Mouse (Mus musculus) ES-E14 (cell line): ENCODE data around the gene Cox11. TPM values are rescaled to one million over a fixed set of nuclear protein-coding genes. Genes with fewer than 3 reads are reported as not detected.

ENCODE experiments used
- DNase-seq: peaks from one replicate; pipeline ENCODE4 v3.0.0-alpha.2; 2013; ENCODE audit warnings: low read depth, low spot score
- H3K27ac ChIP-seq: 2 replicates; pipeline ENCODE4 v1.5.1; 2012; ENCODE audit warnings: low read depth, mild to moderate bottlenecking, low read length, moderate library complexity, mixed read lengths; ENCODE audit not compliant: poor library complexity, insufficient read depth, severe bottlenecking
- H3K36me3 ChIP-seq: 2 replicates; pipeline ENCODE4 v1.6.1; 2012; ENCODE audit warnings: mild to moderate bottlenecking, low read length, moderate library complexity, mixed read lengths; ENCODE audit not compliant: control insufficient read depth, poor library complexity, insufficient read depth, severe bottlenecking
- H3K4me1 ChIP-seq, 2 experiments: fragments of 150-350 bp in 1 of 2; sonication (generic) in 1 of 2; 2 replicates each; pipeline ENCODE4 v1.6.1; 2012; ENCODE audit warnings: low read length in 2 of 2, mild to moderate bottlenecking in 1 of 2, mixed read lengths in 1 of 2; ENCODE audit not compliant: control insufficient read depth in 2 of 2, insufficient read depth in 2 of 2, poor library complexity in 1 of 2
- H3K4me3 ChIP-seq, 2 experiments: fragments of 150-350 bp in 1 of 2; sonication (generic) in 1 of 2; 2 replicates each; pipeline ENCODE4 v1.5.1; 2012; ENCODE audit warnings: low read length in 2 of 2, low read depth in 1 of 2, mild to moderate bottlenecking in 1 of 2, mixed read lengths in 1 of 2; ENCODE audit not compliant: insufficient read depth in 1 of 2, poor library complexity in 1 of 2, severe bottlenecking in 1 of 2
- H3K9ac ChIP-seq: 2 replicates; pipeline ENCODE4 v1.6.1; 2012; ENCODE audit warnings: low read depth, mild to moderate bottlenecking, low read length, mixed read lengths; ENCODE audit not compliant: poor library complexity, insufficient read depth, severe bottlenecking
- H3K9me3 ChIP-seq: fragments of 150-350 bp; sonication (generic); 2 replicates; pipeline ENCODE4 v1.6.1; 2012; ENCODE audit warnings: low read depth, mild to moderate bottlenecking, low read length; ENCODE audit not compliant: control insufficient read depth, insufficient read depth
- CHD2 ChIP-seq: IDR thresholded peaks from 2 replicates; pipeline ENCODE4 v1.6.1; 2014; ENCODE audit warnings: mild to moderate bottlenecking, low read depth, low read length, inconsistent platforms
- HCFC1 ChIP-seq: IDR thresholded peaks from 2 replicates; pipeline ENCODE4 v1.6.1; 2012; ENCODE audit warnings: low read length, inconsistent platforms, borderline replicate concordance; ENCODE audit not compliant: insufficient read depth
- MAFK ChIP-seq: IDR thresholded peaks from 2 replicates; pipeline ENCODE4 v1.6.1; 2014; ENCODE audit warnings: mild to moderate bottlenecking, low read depth, low read length, inconsistent platforms; ENCODE audit not compliant: insufficient read depth
- ZC3H11A ChIP-seq: IDR thresholded peaks from 2 replicates; pipeline ENCODE4 v1.6.1; 2012; ENCODE audit warnings: low read depth, mild to moderate bottlenecking, inconsistent platforms, low read length, borderline replicate concordance
- ZNF384 ChIP-seq: IDR thresholded peaks from 2 replicates; pipeline ENCODE4 v1.6.1; 2012; ENCODE audit warnings: low read depth, low read length, inconsistent platforms
- in situ Hi-C, 2 experiments: fragments of 600-800 bp; cut with MboI; formaldehyde crosslinking; loops; one replicate each; pipeline ENCODE4 v1.15.1; 2025; ENCODE audit warnings: low sequenced_read_pairs in 2 of 2, inconsistent platforms in 1 of 2; ENCODE audit not compliant: unreplicated experiment in 2 of 2
- total RNA-seq: library from RNA; depleted of rRNA; stranded (reverse); fragments of 300-350 nt; gene quantifications from 2 replicates; pipeline ENCODE4 v1.2.3, GENCODE M21; 2012

The Cox11 gene
- total RNA-seq, 1 experiment: 32.4 TPM

DNA sequence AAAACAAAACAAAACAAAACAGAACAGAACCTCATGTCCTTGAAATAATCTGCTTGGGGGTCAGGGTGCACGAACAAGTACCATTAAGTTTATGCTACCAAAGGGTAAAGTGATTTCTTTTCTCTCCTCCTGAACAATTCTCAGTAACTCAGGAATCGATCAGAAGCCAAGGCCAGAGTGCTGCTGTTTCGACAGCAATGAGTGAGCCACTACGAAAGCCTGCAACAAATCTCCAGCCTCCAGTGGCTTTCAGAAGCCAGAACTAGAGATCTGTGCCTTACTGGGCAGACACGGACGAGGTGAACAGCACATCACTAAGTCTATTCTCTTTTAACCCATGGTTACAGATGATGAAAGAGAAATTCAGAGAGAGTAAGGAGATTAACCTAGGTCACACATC lies 47.2 kb downstream of the Cox11 start:
- no peak for TF ChIP-seq ZC3H11A
- TF ChIP-seq CHD2: no peak
- TF ChIP-seq ZNF384: no peak
- TF ChIP-seq MAFK: no peak
- TF ChIP-seq HCFC1: no peak
- in situ Hi-C loops: no loop called here
- H3K9ac ChIP-seq: no peak overlapping the region
- H3K9me3 ChIP-seq: no peaks in the 10 kb centered on the region
- H3K4me1 ChIP-seq: peaks cover 2 to 3% of the 10 kb centered on the region in 2 experiments; a peak in 1 of 4 replicates
- H3K36me3 ChIP-seq: peaks cover 3% of the 10 kb centered on the region; the same call in 1 of the 2 replicates
- no peak overlapping the region for H3K4me3 ChIP-seq
- no peak overlapping the region for H3K27ac ChIP-seq
- DNase-seq: no peak

DNA sequence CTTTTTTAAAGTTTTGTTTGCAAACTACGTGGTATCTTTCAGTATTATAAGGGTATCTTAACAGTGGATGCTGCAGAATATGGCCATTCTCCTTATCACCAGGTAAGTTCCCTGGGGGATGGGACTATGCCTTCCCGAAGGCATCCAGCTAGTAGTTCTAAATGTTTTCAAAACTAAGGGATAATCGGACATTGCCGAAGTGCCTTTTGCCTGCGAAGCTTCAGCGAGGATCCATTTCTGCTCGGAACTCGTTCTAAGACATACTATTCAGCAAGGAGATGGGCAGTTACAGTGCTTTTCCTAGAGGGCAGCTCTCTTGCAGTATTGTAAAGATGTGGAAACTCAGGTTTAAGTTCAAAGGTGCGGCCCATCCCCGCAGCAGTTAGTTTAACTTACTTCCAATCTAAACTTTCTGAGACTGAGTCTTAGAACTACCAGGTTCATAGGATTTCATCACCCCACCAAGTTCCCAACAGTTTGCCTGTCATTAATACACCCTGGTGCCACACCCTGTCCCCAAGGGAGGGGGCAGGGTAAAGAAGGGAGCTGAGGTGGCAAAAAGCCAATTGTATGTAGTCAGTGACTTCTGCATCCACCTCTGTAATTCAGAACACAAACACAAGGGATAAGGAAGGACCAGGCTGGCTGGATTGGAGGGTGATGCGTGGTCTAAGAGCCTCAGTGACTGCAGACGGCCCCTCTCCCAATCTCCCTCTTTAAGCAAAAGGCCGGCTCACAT lies 48.5 kb downstream of the Cox11 start:
- peak overlapping the region; percentile 83 for H3K9ac ChIP-seq
- peaks cover 2 to 3% of the 10 kb centered on the region in 2 experiments; a peak in 1 of 4 replicates for H3K4me1 ChIP-seq
- no peaks in the 10 kb centered on the region for H3K36me3 ChIP-seq
- no peaks in the 10 kb centered on the region for H3K9me3 ChIP-seq
- in situ Hi-C loops: no loop called here
- H3K27ac ChIP-seq: no peak overlapping the region
- TF ChIP-seq CHD2 (no peak), MAFK (no peak), ZNF384 (no peak)
- peak overlapping the region; percentile 85 to 90 for H3K4me3 ChIP-seq
- DNase-seq: no peak

DNA sequence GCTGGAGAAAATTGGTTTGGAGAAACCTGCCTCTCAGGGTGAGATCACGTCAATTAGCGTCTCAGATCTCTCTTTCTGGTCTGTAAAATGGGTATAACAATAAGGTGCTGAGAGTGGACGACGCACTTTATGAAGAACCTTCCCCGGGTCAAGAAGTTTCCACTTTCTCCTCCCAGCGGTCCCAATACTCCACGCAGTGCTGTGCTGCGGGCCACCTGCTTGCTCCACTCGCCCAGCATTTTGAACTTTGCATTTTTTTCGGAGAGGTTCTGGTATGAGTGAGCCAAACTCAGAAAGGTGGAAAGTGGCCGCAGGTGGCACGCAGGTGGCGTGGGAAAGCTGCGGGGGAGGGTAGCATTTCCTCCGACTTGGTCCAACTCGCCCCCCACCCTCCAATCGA lies 49.1 kb downstream of the Cox11 start:
- peaks cover 2 to 3% of the 10 kb centered on the region in 2 experiments; a peak in 1 of 4 replicates for H3K4me1 ChIP-seq
- in situ Hi-C loops: no loop called here
- no peaks in the 10 kb centered on the region for H3K9me3 ChIP-seq
- peak overlapping the region; percentile 85 to 90 for H3K4me3 ChIP-seq
- H3K27ac ChIP-seq: no peak overlapping the region
- peak overlapping the region; percentile 83 for H3K9ac ChIP-seq
- no peak for TF ChIP-seq ZC3H11A
- TF ChIP-seq ZNF384: no peak
- no peak for TF ChIP-seq HCFC1
- TF ChIP-seq CHD2: no peak
- TF ChIP-seq MAFK: no peak
- H3K36me3 ChIP-seq: no peaks in the 10 kb centered on the region
- no peak for DNase-seq

DNA sequence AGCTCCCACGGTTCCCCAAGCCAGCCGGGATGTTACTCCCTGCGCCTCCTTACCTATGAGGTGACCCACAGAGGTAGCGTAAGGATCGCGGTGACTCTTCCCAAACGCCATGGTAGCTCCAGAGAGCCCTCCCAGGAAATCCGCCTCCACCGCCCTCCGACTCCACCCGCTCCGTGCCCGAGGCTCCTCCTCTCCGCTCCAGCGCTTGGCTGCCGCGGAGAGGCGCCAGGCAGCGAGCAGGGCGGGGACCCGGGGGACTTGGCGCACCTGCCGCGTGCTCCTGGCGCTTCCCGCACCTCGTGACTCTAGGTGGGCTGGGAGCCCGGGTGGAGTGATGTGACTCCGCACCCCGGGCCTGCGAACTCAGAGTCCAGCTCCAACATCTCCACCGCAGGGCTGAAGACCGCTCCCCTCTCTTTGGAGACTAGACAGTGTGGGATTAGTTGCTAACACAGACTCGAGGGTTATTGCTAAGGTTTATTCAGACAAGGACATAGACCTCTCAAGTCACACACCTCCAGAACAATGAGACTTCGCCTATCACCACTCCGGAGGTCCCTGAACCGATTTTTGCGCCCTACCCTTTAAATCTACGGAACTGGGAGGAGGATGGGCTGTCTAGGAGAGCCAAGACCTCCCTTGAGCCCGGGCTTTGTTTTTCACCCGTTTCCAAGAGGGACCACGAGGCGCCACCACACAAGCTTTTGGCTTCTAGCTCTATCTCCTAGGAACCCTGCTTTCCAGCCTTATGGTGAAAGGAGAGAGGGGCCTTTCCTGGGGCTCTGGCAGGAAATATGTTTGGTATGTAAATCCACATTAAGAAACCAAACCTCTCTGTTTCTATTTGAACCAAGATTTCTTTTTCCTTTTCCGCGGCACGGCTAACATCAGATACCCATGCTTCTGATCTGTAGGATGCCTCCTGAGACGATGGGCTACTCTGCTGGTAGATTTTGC lies 49.8 kb downstream of the Cox11 start, which contains the start of gene Tom1l1:
Gene Tom1l1, minus strand, starts transcription at position 907 of the 957 bp plus-strand sequence.
- peak; percentile 71 for DNase-seq

More for the DNA sequence above, 49.8 kb downstream of the Cox11 start, which contains the start of gene Tom1l1:
- in situ Hi-C loops: no loop called here
- H3K4me1 ChIP-seq: peaks cover 2 to 3% of the 10 kb centered on the region in 2 experiments; a peak in 1 of 4 replicates
- no peak within 1 kb of the TSS for H3K27ac ChIP-seq
- H3K36me3 ChIP-seq: no peaks in the 10 kb centered on the region
- TF ChIP-seq ZNF384 (no peak), HCFC1 (no peak), ZC3H11A (no peak), CHD2 (no peak), MAFK (no peak)
- H3K9ac ChIP-seq: peak within 1 kb of the TSS; percentile 83
- no peaks in the 10 kb centered on the region for H3K9me3 ChIP-seq
- H3K4me3 ChIP-seq: peak within 1 kb of the TSS; percentile 85 to 90
